Mouse (Mus musculus): ENCODE measurements around the gene Lefty1. TPM values are rescaled to one million over a fixed set of nuclear protein-coding genes. Genes with fewer than 3 reads are reported as not detected.
"Not testable (repeated sequence)": the region's sequence is repeated elsewhere in the genome, so short reads cannot be mapped to it uniquely, and the experiment has no call there.

Lefty1 gene
- total RNA-seq, 4 experiments from 2014 or later = 0.22 to 0.70 (median 0.49) TPM

DNA sequence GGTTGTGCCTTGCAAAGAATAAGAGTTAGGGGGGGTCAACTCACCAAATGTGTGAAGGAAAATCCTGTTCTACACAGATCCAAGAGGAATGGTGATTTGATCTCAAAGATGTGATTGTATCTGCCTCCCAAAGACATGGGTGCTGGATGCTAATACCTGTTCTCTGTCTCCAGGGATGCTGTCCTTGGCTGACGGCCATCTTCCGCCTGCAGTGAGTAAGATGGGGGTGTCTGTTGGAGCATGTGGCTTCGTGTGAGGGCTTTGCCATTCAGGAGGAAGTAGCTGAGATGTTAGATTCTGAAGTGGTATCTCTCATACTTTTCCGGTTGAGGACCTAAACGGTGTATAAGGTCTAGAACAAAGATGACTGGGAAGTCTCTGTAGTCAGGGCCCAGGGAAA is 18.0 kb downstream of the Lefty1 start:
- no peak for DNase-seq (ENCODE audit: low spot score in 2 of 2)

GRCm38 (mm10) chr1:180956401-180956800 is 21.6 kb downstream of the Lefty1 start:
- DNase-seq (ENCODE audit: low spot score in 2 of 2) = no peak

DNA sequence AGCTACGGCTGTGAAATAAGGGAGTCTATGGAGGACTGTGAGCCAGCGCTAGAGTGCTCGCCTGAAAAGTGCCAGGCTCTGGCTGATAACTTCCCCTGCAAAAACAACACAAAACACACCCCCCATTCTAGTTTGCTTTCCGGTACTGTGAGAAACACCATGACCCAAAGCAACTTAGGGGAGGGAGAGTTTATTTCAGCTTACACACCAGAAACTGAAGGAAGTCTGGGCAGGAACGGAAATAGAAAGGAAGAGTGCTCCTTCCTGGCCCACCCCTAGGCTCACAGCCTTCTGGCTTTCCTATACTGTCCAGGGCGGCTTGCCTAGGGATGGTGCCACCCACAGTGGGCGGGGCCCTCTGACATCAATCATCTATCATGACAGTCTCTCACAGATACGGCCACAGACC is 22.2 kb downstream of the Lefty1 start:
- DNase-seq (ENCODE audit: low spot score in 2 of 2) = no peak

- no peak for DNase-seq (ENCODE audit: low spot score in 2 of 2)
These were observed 23.2 kb downstream of the Lefty1 start for GRCm38 (mm10) chr1:180957989-180958388.

GRCm38 (mm10) chr1:180958797-180959196 is 24.0 kb downstream of the Lefty1 start:
- no peak for DNase-seq (ENCODE audit: low spot score in 2 of 2)

- no peak for DNase-seq (ENCODE audit: low spot score in 2 of 2)
These were observed 31.0 kb downstream of the Lefty1 start for GRCm38 (mm10) chr1:180965786-180966185.

- no peak for DNase-seq (ENCODE audit: low spot score in 2 of 2)
These were observed 31.7 kb downstream of the Lefty1 start for GRCm38 (mm10) chr1:180966542-180966941.

DNA sequence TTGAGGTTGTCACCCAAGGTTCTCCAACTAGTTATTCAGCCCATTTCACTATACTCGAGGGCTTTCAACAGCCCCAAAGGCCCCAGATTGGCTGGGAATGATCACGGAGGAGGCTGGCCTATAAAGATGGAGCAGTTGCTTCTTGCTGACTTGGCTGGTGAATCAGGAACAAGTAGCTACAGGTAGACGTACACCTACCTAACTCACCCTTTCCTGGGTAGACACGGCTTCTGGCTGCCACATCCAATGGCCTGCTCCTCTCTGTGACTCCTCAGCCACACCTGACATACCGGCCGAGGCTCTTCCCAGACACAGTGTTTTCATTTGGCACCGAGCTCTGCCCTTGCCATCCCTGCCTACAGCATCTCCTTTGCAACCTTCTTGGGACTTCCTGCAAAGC is 32.4 kb downstream of the Lefty1 start:
- no peak for DNase-seq (ENCODE audit: low spot score in 2 of 2)

- peak in 1 of 2 experiments; percentile 53 for DNase-seq (ENCODE audit: low spot score in 2 of 2)
These were observed 38.1 kb downstream of the Lefty1 start for GRCm38 (mm10) chr1:180972941-180973340.

GRCm38 (mm10) chr1:180974126-180974746 is 39.4 kb downstream of the Lefty1 start:
- no peak for DNase-seq (ENCODE audit: low spot score in 2 of 2)

GRCm38 (mm10) chr1:180976110-180976679 is 41.4 kb downstream of the Lefty1 start:
- no peak for DNase-seq (ENCODE audit: low spot score in 2 of 2)

- DNase-seq (ENCODE audit: low spot score in 2 of 2) = no peak
These were observed 44.8 kb downstream of the Lefty1 start for GRCm38 (mm10) chr1:180979484-180980251.

DNA sequence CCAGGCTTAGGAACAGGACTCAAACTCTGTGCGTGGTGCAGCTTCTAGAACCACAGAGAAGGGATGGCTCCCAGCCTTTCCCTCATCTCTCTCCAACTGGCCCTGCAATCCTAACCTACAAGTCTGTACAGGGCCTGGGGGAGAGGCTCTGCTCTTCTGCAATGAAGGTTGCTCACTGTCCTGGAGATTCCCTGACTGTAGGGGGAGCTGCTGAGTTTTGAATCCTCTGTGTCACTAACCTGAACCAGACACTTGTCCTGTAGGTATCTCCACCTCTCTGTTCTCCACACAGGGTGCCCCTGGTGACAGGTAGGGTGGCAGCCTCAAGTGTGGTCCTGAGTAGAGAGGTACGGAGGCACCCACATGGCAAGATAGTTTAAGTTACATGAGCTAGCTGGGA is 45.6 kb downstream of the Lefty1 start:
- DNase-seq (ENCODE audit: low spot score in 2 of 2) = no peak

DNA sequence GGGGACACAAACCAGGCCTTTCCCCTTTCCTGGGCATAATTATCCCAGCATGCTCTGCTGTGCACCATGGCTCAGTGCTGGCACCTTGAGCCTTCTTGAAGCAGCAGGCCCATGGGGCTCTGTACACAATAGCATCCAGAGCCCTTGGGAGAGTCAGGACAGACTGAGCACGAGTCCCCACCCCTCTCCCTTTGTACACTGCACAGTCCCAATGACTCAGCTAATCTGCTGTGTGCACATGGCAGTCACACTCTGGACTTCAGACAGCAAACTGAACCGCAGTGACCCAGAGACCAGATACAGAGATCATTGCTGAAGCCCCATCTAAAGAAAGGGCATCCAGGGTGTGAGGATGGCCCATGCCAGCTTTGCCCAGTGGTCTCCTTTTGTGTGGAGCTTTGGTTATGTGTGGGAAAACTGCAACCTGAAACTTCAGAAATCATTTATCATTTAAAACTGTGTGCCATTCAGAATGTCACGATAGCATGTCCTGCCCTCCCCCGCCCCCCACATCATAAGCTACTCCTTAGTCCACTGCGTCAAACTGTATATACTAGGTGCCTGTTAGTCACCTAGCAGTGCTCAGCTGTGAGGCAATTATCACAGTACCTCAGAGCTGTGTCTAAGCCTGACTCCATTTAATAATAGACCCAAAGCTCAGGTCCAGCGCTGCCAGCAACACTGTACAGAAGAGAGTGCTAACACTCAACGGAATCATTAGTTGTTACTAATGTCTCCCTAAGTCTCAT is 46.6 kb downstream of the Lefty1 start:
- not testable (repeated sequence) for DNase-seq (ENCODE audit: low spot score in 2 of 2)

- no peak for DNase-seq (ENCODE audit: low spot score in 2 of 2)
These were observed 51.9 kb downstream of the Lefty1 start for GRCm38 (mm10) chr1:180986701-180987100.

DNA sequence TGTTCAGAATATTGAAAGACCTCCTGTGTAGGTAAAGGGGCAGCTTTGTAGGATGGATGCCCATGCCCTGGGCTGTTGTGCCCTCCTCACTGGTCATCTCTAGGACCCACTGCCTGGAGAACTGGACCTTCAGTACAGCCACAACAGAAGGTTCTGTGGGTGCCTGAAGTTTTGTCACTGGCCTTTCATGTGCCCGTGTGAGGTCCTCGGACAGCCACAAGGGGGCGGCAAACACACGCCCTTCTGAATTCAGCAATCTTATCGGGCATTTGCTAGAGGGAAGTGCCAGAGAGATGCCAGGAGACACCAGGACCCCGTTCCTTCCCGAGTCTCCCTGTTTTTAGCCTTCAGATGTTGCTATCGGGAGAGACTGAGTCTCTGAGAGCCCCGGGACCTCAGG is 52.9 kb downstream of the Lefty1 start:
- peak; percentile 35 to 59 for DNase-seq (ENCODE audit: low spot score in 2 of 2)

Other genes with a start within 250 kb of the Lefty1 start
- gene Mixl1, start 238.0 kb upstream of the Lefty1 start, total RNA-seq (2022) = not detected
- 10 to 100 TPM; 32.2 to 34.0 (median 33.1) TPM for gene Acbd3, start 209.0 kb upstream of the Lefty1 start, total RNA-seq (2022)
- gene H3f3a, start 121.1 kb upstream of the Lefty1 start, total RNA-seq (2022) = 100 to 1,000 TPM; 259 to 296 (median 268) TPM
- gene Sde2, start 83.9 kb upstream of the Lefty1 start, total RNA-seq (2022) = 10 to 100 TPM; 18.7 to 23.4 (median 21.9) TPM
- 1 to 10 TPM in 1 of 4 experiments, under 1 TPM in 3; 0.20 to 1.2 (median 0.58) TPM for gene Lefty2, start 41.9 kb upstream of the Lefty1 start, total RNA-seq (2022)
- gene Pycr2, start 30.7 kb upstream of the Lefty1 start, total RNA-seq (2022) = 10 to 100 TPM; 26.3 to 29.3 (median 28.5) TPM
- 10 to 100 TPM; 26.8 to 31.9 (median 30.4) TPM for gene Tmem63a, start 7.3 kb downstream of the Lefty1 start, total RNA-seq (2022)
- 10 to 100 TPM; 36.8 to 45.6 (median 41.1) TPM for gene Ephx1, start 85.9 kb downstream of the Lefty1 start, total RNA-seq (2022)
- gene 9130409I23Rik, start 116.2 kb downstream of the Lefty1 start, total RNA-seq (2022) = not detected
- gene Nvl, start 209.2 kb downstream of the Lefty1 start, total RNA-seq (2022) = 10 to 100 TPM; 25.5 to 29.4 (median 27.0) TPM
- 10 to 100 TPM; 27.7 to 37.0 (median 29.8) TPM for gene Cnih4, start 209.7 kb downstream of the Lefty1 start, total RNA-seq (2022)

Data from left cerebral cortex, adult 8-10 months (tissue).